Mouse (Mus musculus) hindbrain, embryonic 11.5 days (tissue): Measurements from ENCODE around the gene Notch3. TPM values are rescaled to one million over a fixed set of nuclear protein-coding genes. Genes with fewer than 3 reads are reported as not detected.

Source experiments
- ATAC-seq: fragments of 200-750 bp; cut with Nextera tagmentation; 2 replicates; pipeline ENCODE4 v1.8.0; 2017; ENCODE audit warnings: mild to moderate bottlenecking, moderate TSS enrichment, moderate library complexity; ENCODE audit not compliant: low FRiP score
- DNase-seq: peaks from one replicate; pipeline ENCODE4 v3.0.0-alpha.2; 2015; ENCODE audit warnings: low spot score
- H3K27ac ChIP-seq: fragments of 300-500 bp; sonication (generic); 2 replicates; pipeline ENCODE4 v1.5.1; 2014; ENCODE audit warnings: mild to moderate bottlenecking, low read depth, low read length
- H3K27me3 ChIP-seq: fragments of 300-500 bp; sonication (generic); 2 replicates; pipeline ENCODE4 v1.6.1; 2014; ENCODE audit warnings: mild to moderate bottlenecking, low read length, moderate library complexity, mixed read lengths; ENCODE audit not compliant: control insufficient read depth, insufficient read depth
- H3K36me3 ChIP-seq: fragments of 300-500 bp; sonication (generic); 2 replicates; pipeline ENCODE4 v1.6.1; 2014; ENCODE audit warnings: mild to moderate bottlenecking, low read length, moderate library complexity, mixed read lengths; ENCODE audit not compliant: control insufficient read depth, insufficient read depth
- H3K4me1 ChIP-seq: fragments of 300-500 bp; sonication (generic); replicated peaks from 2 replicates; pipeline ENCODE4 v1.6.1; 2014; ENCODE audit warnings: low read length, mixed read lengths; ENCODE audit not compliant: control insufficient read depth, insufficient read depth
- H3K4me2 ChIP-seq: fragments of 300-500 bp; sonication (generic); replicated peaks from 2 replicates; pipeline ENCODE4 v1.6.1; 2014; ENCODE audit warnings: mild to moderate bottlenecking, low read depth, low read length
- H3K4me3 ChIP-seq: fragments of 300-500 bp; sonication (generic); 2 replicates; pipeline ENCODE4 v1.5.1; 2014; ENCODE audit warnings: low read depth, low read length
- H3K9ac ChIP-seq: fragments of 300-500 bp; sonication (generic); 2 replicates; pipeline ENCODE4 v1.6.1; 2014; ENCODE audit warnings: low read depth, low read length
- H3K9me3 ChIP-seq: fragments of 300-500 bp; sonication (generic); 2 replicates; pipeline ENCODE4 v1.6.1; 2016; ENCODE audit warnings: low read length; ENCODE audit not compliant: control insufficient read depth
- WGBS: fragments of 180-500 bp; shearing (Covaris S2); extraction: QIAGEN DNeasy Blood & Tissue Kit; methylation state at CpG from one replicate; pipeline ENCODE4 v1.1.7; 2014; 5-methylcytosine and 5-hydroxymethylcytosine counted together
- polyA plus RNA-seq: library from polyadenylated mRNA; unstranded; fragments of >200 nt; fragmentation: Nextera tagmentation; extraction: Ambion mirVana; gene quantifications from 2 replicates; pipeline ENCODE4 v1.2.1, GENCODE M21; 2014

The Notch3 gene
- polyA plus RNA-seq, 1 experiment from 2014 or later, result 24.7 TPM

DNA sequence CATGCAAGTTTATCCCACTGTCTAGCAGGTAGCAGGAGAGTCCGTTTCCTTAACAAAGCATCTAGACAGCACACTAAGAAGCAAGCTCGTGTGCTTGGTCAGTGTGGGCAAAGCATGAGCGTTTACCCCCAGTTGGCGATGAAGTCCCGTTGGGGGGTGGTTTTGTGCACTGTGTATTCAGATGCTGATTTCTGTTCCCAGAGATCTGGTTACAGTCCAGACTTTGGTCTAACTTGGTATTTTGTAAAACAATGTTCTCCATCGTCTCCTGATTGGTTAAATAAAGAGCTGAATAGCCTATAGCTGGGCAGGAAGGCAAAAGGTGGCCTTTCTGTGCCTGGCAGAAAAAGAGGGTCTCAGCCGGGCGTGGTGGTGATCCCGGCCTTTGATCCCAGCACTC lies 36.1 kb downstream of the Notch3 start:
- Histone ChIP-seq H3K27ac (no peak overlapping the region), H3K9ac (no peak overlapping the region), H3K36me3 (peaks cover 22% of the 10 kb centered on the region; the same call in 1 of the 2 replicates), H3K27me3 (no peaks in the 10 kb centered on the region), H3K4me3 (no peak overlapping the region), H3K4me2 (no peak overlapping the region), H3K9me3 (no peaks in the 10 kb centered on the region; the same call in 1 of the 2 replicates), H3K4me1 (no peaks in the 10 kb centered on the region)
- WGBS, result 92% methylated on average over 9 of the region's 9 CpGs
- DNase-seq (no peak), ATAC-seq (no peak)

DNA sequence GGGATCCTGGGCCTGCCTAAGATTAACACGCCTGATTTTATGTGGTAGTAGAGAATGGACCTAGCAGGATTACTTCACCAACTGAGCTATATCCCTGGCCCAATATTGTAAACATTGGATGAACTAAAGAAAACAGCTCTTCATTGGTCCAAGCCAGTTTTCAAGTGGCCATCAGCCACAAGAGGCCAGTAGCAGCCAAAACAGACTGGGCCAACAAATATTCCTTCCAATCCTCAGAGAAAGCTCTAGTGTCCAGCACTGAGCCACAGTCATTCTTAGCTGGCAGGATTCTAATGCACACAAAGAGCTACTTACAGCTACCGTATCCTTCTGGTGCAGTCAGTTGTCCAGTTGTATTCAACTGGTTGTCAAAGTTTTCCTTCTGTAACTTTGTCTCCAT lies 39.5 kb downstream of the Notch3 start:
- Histone ChIP-seq H3K27ac (no peak overlapping the region), H3K4me2 (no peak overlapping the region), H3K36me3 (peaks cover 16% of the 10 kb centered on the region; the same call in 1 of the 2 replicates), H3K9me3 (no peaks in the 10 kb centered on the region; the same call in 1 of the 2 replicates), H3K27me3 (no peaks in the 10 kb centered on the region), H3K4me3 (no peak overlapping the region), H3K9ac (no peak overlapping the region), H3K4me1 (no peaks in the 10 kb centered on the region)
- ATAC-seq (no peak), DNase-seq (no peak)
- WGBS, result 98% methylated on average over 2 of the region's 2 CpGs

DNA sequence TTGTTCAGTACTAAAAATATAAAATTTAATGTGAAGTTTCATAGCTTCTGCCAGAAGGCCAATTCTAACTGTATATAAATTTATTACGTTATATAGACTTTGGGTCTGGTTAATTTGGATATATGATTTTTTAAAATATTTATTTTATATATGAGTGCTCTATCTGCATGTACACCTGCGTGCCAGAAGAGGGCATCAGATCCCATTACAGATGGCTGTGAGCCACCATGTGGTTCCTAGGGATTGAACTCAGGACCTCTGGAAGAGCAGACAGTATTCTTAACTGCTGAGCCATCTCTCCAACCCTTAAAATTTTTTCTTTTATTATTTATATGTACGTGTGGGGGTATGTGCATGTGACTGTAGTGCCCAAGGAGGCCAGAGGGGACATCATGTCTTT lies 41.2 kb downstream of the Notch3 start:
- no peaks in the 10 kb centered on the region for H3K27me3 ChIP-seq
- 0 out of 2 replicates have a peak, but pooled peaks cover 10% of the 10 kb centered on the region for H3K36me3 ChIP-seq
- DNase-seq (no peak), ATAC-seq (no peak)
- H3K9me3 ChIP-seq, result no peaks in the 10 kb centered on the region; the same call in 1 of the 2 replicates
- H3K9ac ChIP-seq, result no peak overlapping the region
- WGBS, result 88% methylated on average over 3 of the region's 3 CpGs
- H3K4me1 ChIP-seq, result no peaks in the 10 kb centered on the region
- no peak overlapping the region for H3K4me3 ChIP-seq
- no peak overlapping the region for H3K4me2 ChIP-seq
- H3K27ac ChIP-seq, result no peak overlapping the region

- WGBS, result 95% methylated on average over 4 of the region's 4 CpGs
- no peaks in the 10 kb centered on the region for H3K4me1 ChIP-seq
- H3K4me3 ChIP-seq, result no peak overlapping the region
- H3K9ac ChIP-seq, result no peak overlapping the region
- H3K27ac ChIP-seq, result no peak overlapping the region
- ATAC-seq (no peak), DNase-seq (no peak)
- H3K9me3 ChIP-seq, result no peaks in the 10 kb centered on the region; the same call in 1 of the 2 replicates
- H3K4me2 ChIP-seq, result no peak overlapping the region
- 0 out of 2 replicates have a peak, but pooled peaks cover 10% of the 10 kb centered on the region for H3K36me3 ChIP-seq
- H3K27me3 ChIP-seq, result no peaks in the 10 kb centered on the region
These were observed 43.1 kb downstream of the Notch3 start for GRCm38 (mm10) chr17:32123545-32123944.

GRCm38 (mm10) chr17:32122587-32122970 lies 44.1 kb downstream of the Notch3 start:
- H3K27ac ChIP-seq, result no peak overlapping the region
- no peaks in the 10 kb centered on the region for H3K4me1 ChIP-seq
- no peaks in the 10 kb centered on the region; the same call in 1 of the 2 replicates for H3K9me3 ChIP-seq
- WGBS, result 86% methylated on average over 14 of the region's 14 CpGs
- H3K36me3 ChIP-seq, result 0 out of 2 replicates have a peak, but pooled peaks cover 10% of the 10 kb centered on the region
- H3K9ac ChIP-seq, result no peak overlapping the region
- DNase-seq, result no peak
- no peaks in the 10 kb centered on the region for H3K27me3 ChIP-seq
- no peak overlapping the region for H3K4me2 ChIP-seq
- no peak overlapping the region for H3K4me3 ChIP-seq
- ATAC-seq, result no peak

DNA sequence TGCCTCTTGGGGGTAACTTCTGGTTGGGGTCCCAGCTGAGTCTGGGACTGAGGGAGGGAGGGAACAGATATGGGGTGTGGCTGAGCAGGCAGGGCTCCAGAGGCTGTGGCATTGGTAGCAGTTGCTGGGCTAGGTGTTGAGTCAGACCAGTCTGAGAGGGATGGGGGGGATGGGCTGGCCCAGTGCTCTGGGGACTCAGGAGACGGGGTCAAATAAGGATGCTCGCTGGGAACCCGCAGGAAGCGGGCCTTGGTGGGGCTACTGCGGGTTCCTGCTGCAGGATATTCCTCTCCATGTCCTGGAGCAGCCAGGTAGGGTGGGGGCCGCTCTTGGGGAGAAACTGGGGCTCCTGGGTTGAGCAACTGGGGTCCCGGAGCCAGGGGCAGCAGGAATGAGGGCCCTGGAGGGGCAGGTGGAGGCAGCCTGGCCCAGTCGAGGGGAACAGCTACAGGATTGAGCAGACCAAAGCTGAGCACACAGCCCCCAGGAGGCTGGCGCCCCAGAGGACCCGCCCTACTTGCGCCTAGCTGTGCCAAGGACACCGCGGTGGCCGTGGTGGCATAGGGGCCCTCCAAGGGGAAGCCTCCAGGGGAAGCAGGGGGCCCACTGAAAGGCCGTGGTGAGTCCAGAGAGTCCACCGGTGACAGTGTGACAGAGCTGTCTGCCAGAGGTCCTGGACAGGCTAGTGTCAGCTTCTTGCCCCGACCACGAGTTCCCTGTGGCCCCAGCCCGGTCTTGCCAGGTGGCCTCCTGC lies 44.6 kb downstream of the Notch3 start:
- WGBS, result 82% methylated on average over 19 of the region's 19 CpGs
- DNase-seq, result no peak
- ATAC-seq, result 0 out of 2 replicates have a peak, but pooled peaks have one; percentile 36
- H3K4me1 ChIP-seq, result no peaks in the 10 kb centered on the region
- no peaks in the 10 kb centered on the region for H3K9me3 ChIP-seq
- no peak overlapping the region for H3K4me2 ChIP-seq
- no peak overlapping the region for H3K4me3 ChIP-seq
- H3K36me3 ChIP-seq, result 0 out of 2 replicates have a peak, but pooled peaks cover 5% of the 10 kb centered on the region
- H3K27me3 ChIP-seq, result no peaks in the 10 kb centered on the region
- no peak overlapping the region for H3K27ac ChIP-seq
- no peak overlapping the region for H3K9ac ChIP-seq

DNA sequence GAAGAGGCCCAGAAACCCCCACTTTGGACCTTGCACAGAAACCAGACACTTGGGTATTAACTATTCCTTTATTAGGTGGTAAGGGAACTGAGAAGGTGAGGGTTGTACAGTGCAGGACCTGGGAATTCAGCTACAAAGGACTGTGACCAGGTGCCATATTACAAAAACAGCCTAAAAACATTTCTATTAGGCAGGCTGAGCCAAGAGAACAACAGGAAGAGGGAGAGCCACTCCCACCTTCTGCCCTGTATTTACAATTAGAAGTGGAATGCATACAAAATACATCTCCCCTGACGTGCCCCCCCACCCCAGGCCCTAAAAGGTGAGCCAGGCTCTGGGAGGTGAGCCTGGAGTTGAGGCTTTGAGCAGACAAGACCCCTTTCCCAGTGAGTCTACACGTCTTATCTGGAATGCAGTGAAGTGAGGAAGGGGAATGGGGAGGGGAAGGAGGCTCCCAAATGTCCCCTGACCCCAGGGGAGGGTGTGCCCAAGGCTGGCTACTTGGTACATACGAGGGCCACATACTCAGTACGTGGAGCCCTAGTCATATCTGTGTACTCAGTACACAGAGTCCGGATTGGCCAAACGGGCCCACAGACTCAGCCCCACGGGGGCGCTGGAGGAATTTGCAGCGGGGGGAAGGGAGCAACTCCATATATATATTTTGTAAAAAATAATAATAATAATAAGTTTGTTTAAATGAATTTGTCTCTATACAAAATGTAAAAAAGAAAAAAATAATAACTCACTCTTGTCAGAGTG lies 45.7 kb downstream of the Notch3 start:
- Histone ChIP-seq H3K27me3 (no peaks in the 10 kb centered on the region), H3K4me2 (no peak overlapping the region), H3K36me3 (0 out of 2 replicates have a peak, but pooled peaks cover 4% of the 10 kb centered on the region), H3K9ac (no peak overlapping the region), H3K4me1 (no peaks in the 10 kb centered on the region), H3K27ac (no peak overlapping the region), H3K9me3 (no peaks in the 10 kb centered on the region), H3K4me3 (no peak overlapping the region)
- DNase-seq (no peak), ATAC-seq (no peak)
- WGBS, result 81% methylated on average over 9 of the region's 9 CpGs

DNA sequence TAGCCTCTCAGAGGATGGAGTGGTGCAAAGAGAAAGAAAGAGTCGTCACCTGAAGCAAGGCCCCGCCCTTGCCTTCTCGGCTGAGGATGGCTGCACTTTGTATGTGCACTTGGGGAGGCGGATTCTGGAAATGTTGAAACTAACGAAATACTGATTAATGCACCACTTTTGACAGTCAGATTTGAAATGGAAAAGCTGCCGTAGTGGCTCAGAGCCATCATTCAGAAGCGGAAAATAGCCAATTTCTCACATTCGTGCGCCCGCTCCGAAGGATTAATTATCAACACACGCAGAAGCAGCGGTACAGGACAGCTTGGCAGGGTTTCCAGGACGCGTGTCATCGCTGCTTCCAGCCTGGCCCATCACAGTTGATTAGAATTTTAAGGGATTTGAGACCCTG lies 47.5 kb downstream of the Notch3 start:
- 0 out of 2 replicates have a peak, but pooled peaks cover 4% of the 10 kb centered on the region for H3K36me3 ChIP-seq
- H3K4me3 ChIP-seq, result no peak overlapping the region
- DNase-seq (no peak), ATAC-seq (no peak)
- no peak overlapping the region for H3K9ac ChIP-seq
- H3K27me3 ChIP-seq, result no peaks in the 10 kb centered on the region
- no peaks in the 10 kb centered on the region for H3K9me3 ChIP-seq
- no peak overlapping the region for H3K4me2 ChIP-seq
- WGBS, result 82% methylated on average over 16 of the region's 16 CpGs
- no peaks in the 10 kb centered on the region for H3K4me1 ChIP-seq
- no peak overlapping the region for H3K27ac ChIP-seq
